Mouse (Mus musculus) megakaryocyte, embryonic 14.5 days (primary cell): ENCODE data around the gene Ostf1.

Source experiments
- FLI1 ChIP-seq: IDR thresholded peaks from 2 replicates; pipeline ENCODE4 v1.6.1; 2012; ENCODE audit warnings: low read length, inconsistent platforms, mixed read lengths
- GATA1 ChIP-seq: IDR thresholded peaks from 3 replicates; pipeline ENCODE4 v1.6.1; 2012; ENCODE audit warnings: mixed read lengths, low read length, inconsistent platforms, borderline replicate concordance

- TF ChIP-seq GATA1 (no peak), FLI1 (no peak)
These were observed 41.4 kb downstream of the Ostf1 start for GRCm38 (mm10) chr19:18590234-18590633.
